Mouse (Mus musculus): ENCODE measurements around the gene Lrrk2. TPM values are rescaled to one million over a fixed set of nuclear protein-coding genes. Genes with fewer than 3 reads are reported as not detected.

Lrrk2 gene
- polyA plus RNA-seq, 1 experiment from 2014 or later, result 6.3 TPM

Other genes starting within 250 kb of the Lrrk2 start
- 2.4 and 2.7 TPM in 2 replicates for gene Slc2a13, start 99.9 kb upstream of the Lrrk2 start, polyA plus RNA-seq (2015; fragmentation: Nextera tagmentation; extraction: Ambion mirVana)
- gene Smgc, start 165.1 kb downstream of the Lrrk2 start, polyA plus RNA-seq (2015; fragmentation: Nextera tagmentation; extraction: Ambion mirVana), result not detected in 2 replicates